Mouse (Mus musculus): Measurements from ENCODE around the gene Hck. TPM values are rescaled to one million over a fixed set of nuclear protein-coding genes. Genes with fewer than 3 reads are reported as not detected.

Hck gene
- polyA plus RNA-seq, 1 experiment: 2.4 TPM

- Histone ChIP-seq H3K4me1 (ENCODE audit: control insufficient read depth, insufficient read depth, low read length) (no peaks in the 10 kb centered on the region), H3K4me3 (ENCODE audit: low read depth, low read length) (no peak overlapping the region), H3K9me3 (replicated peaks; ENCODE audit: control insufficient read depth, insufficient read depth, low read length, poor library complexity, severe bottlenecking) (no peaks in the 10 kb centered on the region), H3K27ac (ENCODE audit: insufficient read depth, low read length) (no peak overlapping the region), H3K36me3 (ENCODE audit: control insufficient read depth, insufficient read depth, low read length, poor library complexity, severe bottlenecking) (no peaks in the 10 kb centered on the region), H3K27me3 (ENCODE audit: control insufficient read depth, insufficient read depth, low read length, poor library complexity, severe bottlenecking) (no peaks in the 10 kb centered on the region), H3K9ac (ENCODE audit: low read depth, poor library complexity, severe bottlenecking) (no peak overlapping the region)
- no peak for TF ChIP-seq CTCF (IDR thresholded peaks at IDR 0.05; ENCODE audit: low read depth, low read length)
- no peak for TF ChIP-seq POLR2A (IDR thresholded peaks at IDR 0.05; ENCODE audit: insufficient read depth, low read length)
- no peak for TF ChIP-seq EP300 (IDR thresholded peaks at IDR 0.05; ENCODE audit: insufficient read depth, low read depth, low read length)
Measured at GRCm38 (mm10) chr2:153121821-153122615, 13.8 kb downstream of the Hck start.

- Histone ChIP-seq H3K27ac (ENCODE audit: insufficient read depth, low read length) (no peak overlapping the region), H3K9me3 (replicated peaks; ENCODE audit: control insufficient read depth, insufficient read depth, low read length, poor library complexity, severe bottlenecking) (no peaks in the 10 kb centered on the region), H3K36me3 (ENCODE audit: control insufficient read depth, insufficient read depth, low read length, poor library complexity, severe bottlenecking) (no peaks in the 10 kb centered on the region), H3K27me3 (ENCODE audit: control insufficient read depth, insufficient read depth, low read length, poor library complexity, severe bottlenecking) (no peaks in the 10 kb centered on the region), H3K9ac (ENCODE audit: low read depth, poor library complexity, severe bottlenecking) (no peak overlapping the region), H3K4me1 (ENCODE audit: control insufficient read depth, insufficient read depth, low read length) (no peaks in the 10 kb centered on the region), H3K4me3 (ENCODE audit: low read depth, low read length) (no peak overlapping the region)
- TF ChIP-seq CTCF (IDR thresholded peaks at IDR 0.05; ENCODE audit: low read depth, low read length) (no peak), POLR2A (IDR thresholded peaks at IDR 0.05; ENCODE audit: insufficient read depth, low read length) (no peak), EP300 (IDR thresholded peaks at IDR 0.05; ENCODE audit: insufficient read depth, low read depth, low read length) (no peak)
Measured at GRCm38 (mm10) chr2:153122701-153123100, 14.4 kb downstream of the Hck start.

GRCm38 (mm10) chr2:153125875-153126274 is 17.6 kb downstream of the Hck start:
- Histone ChIP-seq H3K27me3 (ENCODE audit: control insufficient read depth, insufficient read depth, low read length, poor library complexity, severe bottlenecking) (no peaks in the 10 kb centered on the region), H3K9me3 (replicated peaks; ENCODE audit: control insufficient read depth, insufficient read depth, low read length, poor library complexity, severe bottlenecking) (no peaks in the 10 kb centered on the region), H3K36me3 (ENCODE audit: control insufficient read depth, insufficient read depth, low read length, poor library complexity, severe bottlenecking) (no peaks in the 10 kb centered on the region), H3K9ac (ENCODE audit: low read depth, poor library complexity, severe bottlenecking) (no peak overlapping the region), H3K27ac (ENCODE audit: insufficient read depth, low read length) (no peak overlapping the region), H3K4me3 (ENCODE audit: low read depth, low read length) (no peak overlapping the region), H3K4me1 (ENCODE audit: control insufficient read depth, insufficient read depth, low read length) (no peaks in the 10 kb centered on the region)
- TF ChIP-seq CTCF (IDR thresholded peaks at IDR 0.05; ENCODE audit: low read depth, low read length) (no peak), EP300 (IDR thresholded peaks at IDR 0.05; ENCODE audit: insufficient read depth, low read depth, low read length) (no peak), POLR2A (IDR thresholded peaks at IDR 0.05; ENCODE audit: insufficient read depth, low read length) (no peak)

GRCm38 (mm10) chr2:153131019-153131418 is 22.8 kb downstream of the Hck start:
- Histone ChIP-seq H3K9me3 (replicated peaks; ENCODE audit: control insufficient read depth, insufficient read depth, low read length, poor library complexity, severe bottlenecking) (no peaks in the 10 kb centered on the region), H3K36me3 (ENCODE audit: control insufficient read depth, insufficient read depth, low read length, poor library complexity, severe bottlenecking) (no peaks in the 10 kb centered on the region), H3K4me1 (ENCODE audit: control insufficient read depth, insufficient read depth, low read length) (no peaks in the 10 kb centered on the region), H3K9ac (ENCODE audit: low read depth, poor library complexity, severe bottlenecking) (no peak overlapping the region), H3K27ac (ENCODE audit: insufficient read depth, low read length) (no peak overlapping the region), H3K4me3 (ENCODE audit: low read depth, low read length) (no peak overlapping the region), H3K27me3 (ENCODE audit: control insufficient read depth, insufficient read depth, low read length, poor library complexity, severe bottlenecking) (no peaks in the 10 kb centered on the region)
- TF ChIP-seq POLR2A (IDR thresholded peaks at IDR 0.05; ENCODE audit: insufficient read depth, low read length) (no peak), EP300 (IDR thresholded peaks at IDR 0.05; ENCODE audit: insufficient read depth, low read depth, low read length) (no peak), CTCF (IDR thresholded peaks at IDR 0.05; ENCODE audit: low read depth, low read length) (peak; percentile 88)

GRCm38 (mm10) chr2:153134237-153134636 is 26.0 kb downstream of the Hck start:
- H3K27ac ChIP-seq (ENCODE audit: insufficient read depth, low read length): no peak overlapping the region
- H3K9ac ChIP-seq (ENCODE audit: low read depth, poor library complexity, severe bottlenecking): no peak overlapping the region
- H3K36me3 ChIP-seq (ENCODE audit: control insufficient read depth, insufficient read depth, low read length, poor library complexity, severe bottlenecking): no peaks in the 10 kb centered on the region
- H3K4me1 ChIP-seq (ENCODE audit: control insufficient read depth, insufficient read depth, low read length): no peaks in the 10 kb centered on the region
- no peaks in the 10 kb centered on the region for H3K27me3 ChIP-seq (ENCODE audit: control insufficient read depth, insufficient read depth, low read length, poor library complexity, severe bottlenecking)
- no peaks in the 10 kb centered on the region for H3K9me3 ChIP-seq (replicated peaks; ENCODE audit: control insufficient read depth, insufficient read depth, low read length, poor library complexity, severe bottlenecking)
- TF ChIP-seq POLR2A (IDR thresholded peaks at IDR 0.05; ENCODE audit: insufficient read depth, low read length): no peak
- TF ChIP-seq EP300 (IDR thresholded peaks at IDR 0.05; ENCODE audit: insufficient read depth, low read depth, low read length): no peak
- no peak for TF ChIP-seq CTCF (IDR thresholded peaks at IDR 0.05; ENCODE audit: low read depth, low read length)
- no peak overlapping the region for H3K4me3 ChIP-seq (ENCODE audit: low read depth, low read length)

- Histone ChIP-seq H3K27me3 (ENCODE audit: control insufficient read depth, insufficient read depth, low read length, poor library complexity, severe bottlenecking) (no peaks in the 10 kb centered on the region), H3K36me3 (ENCODE audit: control insufficient read depth, insufficient read depth, low read length, poor library complexity, severe bottlenecking) (no peaks in the 10 kb centered on the region), H3K4me1 (ENCODE audit: control insufficient read depth, insufficient read depth, low read length) (no peaks in the 10 kb centered on the region), H3K4me3 (ENCODE audit: low read depth, low read length) (no peak overlapping the region), H3K9ac (ENCODE audit: low read depth, poor library complexity, severe bottlenecking) (no peak overlapping the region), H3K27ac (ENCODE audit: insufficient read depth, low read length) (no peak overlapping the region), H3K9me3 (replicated peaks; ENCODE audit: control insufficient read depth, insufficient read depth, low read length, poor library complexity, severe bottlenecking) (no peaks in the 10 kb centered on the region)
- no peak for TF ChIP-seq POLR2A (IDR thresholded peaks at IDR 0.05; ENCODE audit: insufficient read depth, low read length)
- no peak for TF ChIP-seq CTCF (IDR thresholded peaks at IDR 0.05; ENCODE audit: low read depth, low read length)
- no peak for TF ChIP-seq EP300 (IDR thresholded peaks at IDR 0.05; ENCODE audit: insufficient read depth, low read depth, low read length)
Measured at GRCm38 (mm10) chr2:153136211-153136610, 27.9 kb downstream of the Hck start.
